Mouse (Mus musculus) testis, postnatal 14 days (tissue): Measurements from ENCODE around the gene Pwwp2a.

ENCODE experiments used
- DNase-seq: peaks from one replicate; pipeline ENCODE4 v3.0.0; 2021; ENCODE audit warnings: low spot score

Pwwp2a gene

DNA sequence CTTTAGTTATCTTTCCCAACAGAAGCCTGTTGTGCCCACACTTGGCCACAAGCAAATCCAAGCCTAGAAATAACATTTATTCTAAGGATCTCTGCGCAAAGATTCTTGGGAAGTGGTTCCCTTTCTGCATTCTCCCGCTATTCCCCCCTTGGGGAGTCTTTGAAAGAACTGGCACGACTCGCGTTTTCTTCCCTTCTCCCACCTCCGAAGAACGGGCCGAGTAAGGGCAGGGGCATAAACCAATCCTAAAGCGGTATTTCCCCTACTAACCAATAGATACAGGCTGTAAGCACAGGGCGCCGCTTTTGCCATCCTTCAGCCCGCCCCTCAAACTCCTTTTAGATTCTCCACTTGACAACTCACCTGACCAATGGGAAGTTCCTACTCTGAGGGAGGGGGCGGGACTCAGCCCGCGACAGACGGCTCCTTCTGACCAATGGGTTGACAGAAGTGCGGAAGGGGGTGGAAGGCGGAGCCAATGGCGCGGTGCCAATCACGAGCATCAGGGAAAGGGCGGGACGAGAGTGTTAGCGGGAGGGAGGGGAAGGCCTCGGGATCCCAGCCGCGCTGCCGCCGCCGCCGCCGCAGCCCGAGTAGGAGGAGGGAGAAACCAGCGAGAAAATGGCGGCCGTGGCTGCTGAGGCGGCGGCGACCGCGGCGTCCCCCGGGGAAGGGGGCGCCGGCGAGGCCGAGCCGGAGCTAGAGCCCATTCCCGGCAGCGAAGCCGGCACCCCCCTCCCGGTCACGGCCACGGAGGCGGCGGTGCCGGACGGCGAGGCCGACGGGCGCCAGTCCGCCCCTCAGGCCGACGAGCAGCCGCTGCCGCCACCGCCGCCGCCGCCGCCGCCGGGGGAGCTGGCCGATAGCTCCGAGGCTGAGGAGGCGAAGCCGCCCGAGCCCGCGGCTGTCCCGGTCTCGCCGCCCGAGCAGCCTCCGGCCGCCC lies at the start of gene Pwwp2a:
Gene Pwwp2a (plus strand): TSS at position 527 of the 943 bp plus-strand sequence.
- peak; percentile 99 for DNase-seq

DNA sequence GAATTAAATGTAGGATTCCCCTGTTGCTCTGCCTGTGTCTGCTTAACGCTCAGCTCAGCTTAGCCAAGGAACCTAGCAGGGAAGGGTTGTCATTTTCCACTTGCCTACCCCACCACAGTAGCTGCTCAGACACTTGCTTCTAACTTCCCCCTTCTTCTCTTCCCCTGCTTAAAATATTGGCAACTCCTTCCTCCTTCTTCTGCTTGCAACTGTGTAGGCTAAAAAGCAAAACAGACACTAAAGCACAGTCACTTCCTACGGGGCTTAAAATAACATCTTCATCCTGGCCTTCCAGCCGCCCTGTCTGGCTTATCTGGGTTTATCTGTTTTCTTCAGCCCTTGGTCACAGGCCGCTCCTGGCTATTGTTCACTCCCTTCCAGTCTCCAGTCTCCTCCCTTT lies 49.2 kb upstream of the Pwwp2a start:
- no peak for DNase-seq

DNA sequence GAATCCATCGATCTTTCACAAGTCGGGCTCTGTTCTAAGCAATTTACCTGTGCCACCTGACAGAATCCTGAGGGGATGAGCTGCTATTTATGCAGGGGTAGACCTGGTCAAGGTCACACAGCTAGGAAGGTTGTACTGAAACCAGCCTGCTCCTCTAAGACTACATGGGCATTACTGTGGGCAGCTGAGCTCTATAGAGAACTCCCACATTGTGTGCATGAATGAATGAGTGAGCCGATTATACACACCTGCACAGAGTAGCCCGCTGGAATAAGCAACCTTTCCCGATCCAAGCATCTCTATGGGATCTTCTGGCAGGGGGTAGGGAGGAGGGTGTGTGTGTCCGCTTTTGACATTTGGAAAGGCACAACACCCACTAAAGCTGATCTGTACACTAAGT lies 48.6 kb upstream of the Pwwp2a start:
- no peak for DNase-seq

GRCm38 (mm10) chr11:43633658-43634401 lies 48.0 kb upstream of the Pwwp2a start:
- DNase-seq: peak; percentile 46

DNA sequence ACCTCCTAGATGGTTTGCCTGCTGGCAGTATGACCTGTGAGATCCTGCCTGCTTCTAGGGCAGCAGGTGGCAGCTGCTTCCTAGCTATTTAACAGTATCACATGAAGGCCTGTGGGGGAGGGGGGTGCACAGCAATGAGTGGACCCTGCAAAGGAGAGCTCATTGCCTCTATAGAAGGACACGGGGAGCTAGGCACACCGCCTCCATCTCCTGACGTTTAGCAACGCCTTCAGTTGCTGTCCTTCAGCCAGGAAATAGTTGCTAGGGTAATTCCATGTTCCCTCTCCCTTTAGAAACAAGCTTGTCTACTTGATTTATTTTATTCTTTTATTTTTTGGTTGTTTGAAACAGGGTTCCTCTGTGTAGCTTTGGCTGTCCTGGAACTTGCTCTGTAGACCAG lies 45.0 kb upstream of the Pwwp2a start:
- DNase-seq: no peak

- DNase-seq: no peak
Observed at GRCm38 (mm10) chr11:43638486-43638885, 43.3 kb upstream of the Pwwp2a start.

GRCm38 (mm10) chr11:43643180-43643591 lies 38.6 kb upstream of the Pwwp2a start:
- DNase-seq: peak; percentile 70

- no peak for DNase-seq
Observed at GRCm38 (mm10) chr11:43645286-43645685, 36.5 kb upstream of the Pwwp2a start.

DNA sequence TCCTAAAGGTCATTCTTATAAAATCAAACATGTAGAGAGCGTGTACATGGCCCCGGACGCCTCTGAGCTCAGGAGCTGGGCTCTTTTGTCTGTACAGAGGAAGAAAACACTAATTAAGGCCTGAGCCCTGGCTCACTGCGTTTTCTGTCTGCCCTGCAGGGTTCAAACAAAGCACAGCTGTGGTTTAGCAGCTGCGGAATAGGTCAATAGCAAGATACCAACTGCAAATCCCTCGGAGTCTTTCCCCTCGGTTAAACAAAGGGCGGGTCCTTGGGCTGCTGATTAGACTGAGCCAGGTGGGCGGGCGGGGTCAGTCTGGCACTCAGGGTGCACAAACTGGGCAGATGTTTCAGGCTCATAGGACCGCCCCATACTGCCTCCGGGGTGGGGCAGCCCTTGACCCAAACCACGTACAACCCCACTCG lies 28.7 kb upstream of the Pwwp2a start:
- peak; percentile 62 for DNase-seq

- no peak for DNase-seq
Observed at GRCm38 (mm10) chr11:43656464-43656863, 25.3 kb upstream of the Pwwp2a start.

GRCm38 (mm10) chr11:43658010-43658409 lies 23.8 kb upstream of the Pwwp2a start:
- DNase-seq: no peak

- DNase-seq: peak; percentile 46
Observed at GRCm38 (mm10) chr11:43667038-43667745, 14.6 kb upstream of the Pwwp2a start.

- peak; percentile 69 for DNase-seq
Observed at GRCm38 (mm10) chr11:43682415-43683217, 818 bp downstream of the Pwwp2a start.

DNA sequence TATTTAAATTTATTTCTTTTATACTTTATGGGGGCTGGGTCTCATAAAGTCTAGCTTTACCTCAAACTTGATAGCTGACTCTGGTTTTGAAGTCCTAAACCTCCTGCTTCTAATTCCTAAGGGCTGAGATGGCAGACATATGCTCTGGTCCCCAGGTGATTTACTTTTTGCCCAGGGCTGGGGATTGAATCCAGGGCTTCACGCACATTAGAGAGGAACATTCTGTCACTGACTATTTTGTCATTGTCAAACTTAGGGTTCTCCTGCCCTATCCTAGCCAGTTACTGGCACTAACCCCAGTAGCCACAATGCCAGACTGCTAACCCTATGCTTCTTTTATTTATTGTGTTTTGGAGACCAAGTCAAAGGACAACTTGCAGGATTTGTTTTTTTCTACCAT lies 7.1 kb downstream of the Pwwp2a start:
- DNase-seq: no peak

DNA sequence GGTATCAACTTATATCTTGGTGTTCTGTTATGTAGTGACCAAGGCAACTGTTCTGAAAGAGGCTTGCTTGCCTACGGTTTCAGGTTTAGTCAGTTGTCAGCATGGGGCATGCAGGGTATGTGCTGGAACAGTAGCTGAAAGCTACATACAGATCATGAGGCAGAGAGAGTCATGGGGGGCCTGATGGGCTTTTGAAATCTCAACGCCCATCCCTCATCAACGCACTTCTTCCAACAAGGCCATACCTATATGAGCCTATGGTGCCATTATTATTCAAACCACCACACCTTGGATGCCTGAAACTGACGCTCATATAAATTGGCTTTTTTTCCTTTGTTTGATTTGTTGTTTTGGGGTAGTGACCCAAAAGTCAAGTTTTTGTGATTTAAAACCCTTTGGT lies 14.8 kb downstream of the Pwwp2a start:
- DNase-seq: no peak

DNA sequence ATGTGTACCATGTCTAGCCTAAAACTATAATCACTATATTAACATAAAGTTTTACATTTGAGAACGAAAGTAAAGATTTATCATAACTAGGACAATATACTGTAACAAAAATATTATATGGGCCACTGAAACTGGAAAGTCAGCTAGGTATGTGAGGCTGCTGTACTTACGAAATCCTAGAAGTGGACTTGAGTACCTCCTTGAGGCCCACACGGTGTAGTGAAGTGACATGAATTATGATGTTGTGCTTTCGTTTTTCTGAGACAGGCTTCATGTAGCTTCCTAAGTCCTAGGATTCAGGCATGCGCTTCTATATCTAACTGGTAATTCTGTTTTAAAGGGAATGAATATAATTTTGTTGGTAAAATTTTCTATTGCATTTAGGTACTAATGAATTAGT lies 16.8 kb downstream of the Pwwp2a start:
- no peak for DNase-seq

DNA sequence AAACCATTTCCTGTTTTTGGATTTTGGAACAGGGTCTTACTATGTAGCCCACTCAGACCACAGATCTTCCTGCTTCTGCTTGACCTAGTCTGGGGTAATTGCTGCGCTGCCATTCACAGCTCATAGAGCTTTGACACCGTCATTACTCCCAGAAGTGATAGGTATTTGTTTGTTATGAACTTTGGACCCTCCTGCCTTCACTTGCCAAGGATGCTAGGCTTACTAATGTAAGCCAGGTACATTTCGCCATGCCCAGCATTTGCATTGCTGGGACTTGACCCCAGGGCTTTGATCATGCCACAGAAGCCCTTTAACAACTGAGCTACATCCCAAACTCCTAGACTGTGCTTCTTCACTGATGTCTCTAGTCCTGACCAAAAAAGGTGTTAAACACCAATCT lies 18.5 kb downstream of the Pwwp2a start:
- no peak for DNase-seq

DNA sequence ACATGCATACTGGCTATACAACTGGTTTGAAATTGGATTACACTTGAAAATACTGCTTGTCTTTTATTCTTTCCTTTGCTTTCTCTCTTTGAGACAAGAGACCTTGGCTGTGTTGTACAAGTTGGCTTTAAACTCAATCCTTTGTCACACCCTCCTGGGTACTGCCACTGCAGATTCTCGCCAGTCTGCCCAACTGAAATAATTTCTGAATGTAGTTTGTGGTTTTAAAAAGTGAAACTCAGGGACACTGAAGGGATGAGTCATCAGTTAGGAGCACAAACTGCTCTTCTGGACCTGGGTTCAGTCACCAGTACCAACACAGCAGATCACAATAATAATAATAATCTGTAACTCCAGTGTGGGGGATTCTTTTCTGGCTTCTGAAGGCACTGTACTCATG lies 21.8 kb downstream of the Pwwp2a start:
- no peak for DNase-seq

DNA sequence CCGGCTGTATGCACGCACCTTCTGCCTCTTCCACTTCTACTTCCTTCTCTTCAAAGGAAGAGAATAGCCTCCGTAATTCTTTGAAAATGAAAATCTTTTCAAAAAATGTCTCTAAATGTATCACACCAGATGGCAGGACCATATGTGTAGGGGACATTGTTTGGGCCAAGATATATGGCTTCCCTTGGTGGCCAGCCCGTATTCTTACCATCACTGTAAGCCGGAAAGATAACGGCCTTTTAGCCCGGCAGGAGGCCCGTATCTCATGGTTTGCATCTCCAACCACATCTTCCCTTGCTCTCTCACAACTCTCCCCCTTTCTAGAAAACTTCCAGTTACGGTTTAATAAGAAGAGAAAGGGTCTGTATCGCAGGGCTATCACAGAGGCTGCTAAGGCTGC lies 24.0 kb downstream of the Pwwp2a start:
- DNase-seq: no peak

DNA sequence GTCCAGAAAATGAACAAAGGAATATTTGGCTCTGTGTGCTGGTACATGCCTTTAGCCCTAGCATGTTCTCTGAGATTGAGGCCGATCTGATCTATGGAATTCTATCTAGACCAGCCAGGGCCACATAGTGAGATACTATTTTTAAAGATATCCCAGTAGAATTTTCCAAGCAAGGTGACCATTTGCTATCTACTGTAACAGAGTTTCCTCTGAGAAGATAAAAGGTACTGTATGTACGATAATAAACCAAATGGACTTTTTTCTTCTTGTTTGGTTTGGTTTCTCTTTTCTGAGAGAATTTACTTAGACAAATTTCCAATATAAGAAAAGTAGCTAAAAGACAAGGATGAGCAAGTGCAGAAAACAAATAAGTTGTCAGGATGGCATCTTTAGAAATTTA lies 26.6 kb downstream of the Pwwp2a start:
- no peak for DNase-seq

GRCm38 (mm10) chr11:43712178-43712577 lies 30.4 kb downstream of the Pwwp2a start:
- DNase-seq: no peak

DNA sequence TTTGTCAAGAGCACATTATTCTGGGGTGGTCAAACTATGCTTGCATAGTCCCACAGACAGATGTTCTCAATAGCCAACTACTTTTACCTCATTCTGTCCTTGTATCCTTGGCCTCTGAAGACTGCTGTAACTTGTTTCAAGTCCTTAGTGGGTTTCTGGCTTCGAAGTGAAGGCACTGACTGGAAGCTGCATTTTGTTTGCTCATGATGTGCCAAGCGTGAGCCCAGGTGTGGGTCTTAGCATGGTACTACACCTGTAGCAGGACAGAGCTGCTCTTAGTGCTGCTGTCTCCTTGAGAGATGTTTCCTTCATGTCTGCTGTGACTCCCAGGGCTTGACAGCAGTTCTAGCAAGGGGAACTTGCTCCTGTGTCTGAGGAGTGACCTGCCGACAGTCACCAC lies 41.6 kb downstream of the Pwwp2a start:
- DNase-seq: no peak
